Mouse (Mus musculus) testis, adult 2 months (tissue): ENCODE data around the gene Cbx6. TPM values are rescaled to one million over a fixed set of nuclear protein-coding genes. Genes with fewer than 3 reads are reported as not detected.

ENCODE experiments used
- H3K27ac ChIP-seq: fragments of 200-500 bp; 2 replicates; pipeline ENCODE4 v1.5.1; 2012; ENCODE audit warnings: low read depth, low read length; ENCODE audit not compliant: control insufficient read depth, insufficient read depth
- H3K27me3 ChIP-seq: fragments of 200-500 bp; 2 replicates; pipeline ENCODE4 v1.6.1; 2012; ENCODE audit warnings: mild to moderate bottlenecking, low read length, moderate library complexity; ENCODE audit not compliant: control insufficient read depth, insufficient read depth
- H3K36me3 ChIP-seq: fragments of 200-500 bp; 2 replicates; pipeline ENCODE4 v1.6.1; 2012; ENCODE audit warnings: mild to moderate bottlenecking, low read length; ENCODE audit not compliant: control insufficient read depth, insufficient read depth
- H3K4me1 ChIP-seq: fragments of 200-500 bp; 2 replicates; pipeline ENCODE4 v1.6.1; 2012; ENCODE audit warnings: low read length; ENCODE audit not compliant: control insufficient read depth, insufficient read depth
- H3K4me3 ChIP-seq: fragments of 200-500 bp; 2 replicates; pipeline ENCODE4 v1.5.1; 2012; ENCODE audit warnings: low read depth, mild to moderate bottlenecking, low read length, moderate library complexity, mixed read lengths; ENCODE audit not compliant: control insufficient read depth
- CTCF ChIP-seq: fragments of 200-500 bp; IDR thresholded peaks from 2 replicates; pipeline ENCODE4 v1.5.1; 2012; ENCODE audit warnings: low read depth, mild to moderate bottlenecking, inconsistent platforms, low read length, moderate library complexity; ENCODE audit not compliant: control insufficient read depth, insufficient read depth, insufficient replicate concordance
- POLR2A ChIP-seq: fragments of 200-500 bp; IDR thresholded peaks from 2 replicates; pipeline ENCODE4 v1.6.1; 2012; ENCODE audit warnings: low read depth, mild to moderate bottlenecking, inconsistent platforms, low read length, moderate library complexity; ENCODE audit not compliant: control insufficient read depth
- polyA plus RNA-seq: library from polyadenylated mRNA; depleted of rRNA; stranded (reverse); fragments of >200 nt; gene quantifications from 2 replicates; pipeline ENCODE4 v1.2.3, GENCODE M21; 2012

Cbx6 gene
- polyA plus RNA-seq, 1 experiment: 4.6 TPM

GRCm38 (mm10) chr15:79801646-79802045, 32.8 kb downstream of the Cbx6 start:
- Histone ChIP-seq H3K27me3 (no peaks in the 10 kb centered on the region; the same call in 1 of the 2 replicates), H3K4me3 (no peak overlapping the region), H3K4me1 (peaks cover 12% of the 10 kb centered on the region), H3K27ac (no peak overlapping the region), H3K36me3 (no peaks in the 10 kb centered on the region)
- no peak for TF ChIP-seq CTCF
- no peak for TF ChIP-seq POLR2A

- H3K4me1 ChIP-seq: peaks cover 12% of the 10 kb centered on the region
- no peak overlapping the region for H3K27ac ChIP-seq
- H3K27me3 ChIP-seq: no peaks in the 10 kb centered on the region; the same call in 1 of the 2 replicates
- TF ChIP-seq POLR2A (no peak), CTCF (no peak)
- H3K4me3 ChIP-seq: no peak overlapping the region
- no peaks in the 10 kb centered on the region for H3K36me3 ChIP-seq
Measured at GRCm38 (mm10) chr15:79800701-79801100, 33.8 kb downstream of the Cbx6 start.

- Histone ChIP-seq H3K36me3 (no peaks in the 10 kb centered on the region), H3K27me3 (no peaks in the 10 kb centered on the region), H3K4me1 (peaks cover 1% of the 10 kb centered on the region), H3K4me3 (no peak overlapping the region), H3K27ac (no peak overlapping the region)
- TF ChIP-seq POLR2A: no peak
- no peak for TF ChIP-seq CTCF
Measured at GRCm38 (mm10) chr15:79798591-79798990, 35.9 kb downstream of the Cbx6 start.

DNA sequence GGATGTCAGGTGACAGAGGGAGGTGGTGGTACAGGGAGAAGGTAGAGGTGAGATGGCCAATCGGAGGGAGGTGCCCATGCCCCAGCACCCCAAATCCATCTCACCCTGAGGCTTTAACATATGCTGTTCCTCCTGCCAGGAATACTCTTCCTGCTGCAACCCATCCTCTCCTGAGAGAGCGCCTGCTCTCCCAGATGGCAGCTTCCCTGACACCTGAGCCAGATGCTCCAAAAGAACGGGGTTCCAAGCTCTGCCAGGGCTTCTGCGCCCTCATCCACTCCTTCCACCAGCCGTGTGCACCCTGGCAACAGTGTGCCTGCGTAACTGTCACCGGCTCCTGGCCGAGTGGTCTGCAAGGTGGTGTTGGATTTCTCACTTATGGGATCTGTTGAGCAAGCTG, 36.8 kb downstream of the Cbx6 start:
- TF ChIP-seq POLR2A (no peak), CTCF (no peak)
- H3K4me1 ChIP-seq: peaks cover 2% of the 10 kb centered on the region
- H3K27ac ChIP-seq: no peak overlapping the region
- no peaks in the 10 kb centered on the region for H3K36me3 ChIP-seq
- H3K27me3 ChIP-seq: no peaks in the 10 kb centered on the region
- no peak overlapping the region for H3K4me3 ChIP-seq

DNA sequence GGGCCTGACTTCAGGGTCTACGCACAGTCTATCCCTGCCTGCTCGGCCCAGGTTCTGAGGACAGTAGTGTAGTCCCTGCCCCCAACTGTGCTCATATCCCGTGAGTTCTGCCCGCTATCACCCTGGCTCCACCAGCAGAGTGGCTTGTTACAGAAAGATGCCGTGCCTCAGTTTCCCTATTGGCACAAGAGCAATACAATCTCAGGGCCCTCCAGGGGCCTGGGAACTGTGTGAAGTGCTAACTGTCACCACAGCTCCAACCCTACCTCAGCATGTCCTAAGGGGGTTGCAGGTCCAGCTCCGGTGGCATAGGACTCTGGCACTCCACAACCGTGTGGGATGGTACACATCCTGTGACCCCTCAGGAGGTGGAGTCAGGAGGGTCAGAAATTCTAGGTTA, 37.4 kb downstream of the Cbx6 start:
- Histone ChIP-seq H3K36me3 (no peaks in the 10 kb centered on the region), H3K27ac (no peak overlapping the region), H3K4me3 (no peak overlapping the region), H3K4me1 (peaks cover 5% of the 10 kb centered on the region), H3K27me3 (no peaks in the 10 kb centered on the region)
- TF ChIP-seq CTCF: no peak
- TF ChIP-seq POLR2A: no peak

DNA sequence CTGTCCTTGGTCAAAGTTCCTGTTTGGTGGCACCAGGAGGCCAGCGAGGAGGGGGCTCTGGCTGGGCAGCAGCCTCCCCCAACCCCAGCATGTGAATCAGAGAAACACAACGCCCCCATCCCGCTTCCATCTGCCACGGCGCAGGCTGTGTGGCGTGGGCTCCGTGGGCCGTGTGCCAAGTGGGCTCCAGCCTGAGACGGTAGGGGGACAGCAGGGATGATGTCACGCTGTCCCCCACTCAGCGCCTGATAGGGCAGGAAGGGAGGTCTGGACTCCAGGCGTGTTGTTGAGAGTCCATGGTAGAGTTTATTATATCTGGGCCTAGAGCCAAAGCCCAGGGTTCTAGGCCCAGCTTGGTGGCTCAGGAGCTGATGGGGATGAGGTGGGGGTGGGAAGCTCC, 38.2 kb downstream of the Cbx6 start:
- Histone ChIP-seq H3K27me3 (no peaks in the 10 kb centered on the region), H3K4me3 (no peak overlapping the region), H3K36me3 (no peaks in the 10 kb centered on the region), H3K4me1 (peaks cover 5% of the 10 kb centered on the region), H3K27ac (no peak overlapping the region)
- no peak for TF ChIP-seq POLR2A
- TF ChIP-seq CTCF: no peak

GRCm38 (mm10) chr15:79794173-79794572, 40.3 kb downstream of the Cbx6 start:
- peaks cover 8% of the 10 kb centered on the region for H3K4me1 ChIP-seq
- H3K27ac ChIP-seq: no peak overlapping the region
- TF ChIP-seq CTCF (no peak), POLR2A (no peak)
- no peaks in the 10 kb centered on the region for H3K27me3 ChIP-seq
- no peak overlapping the region for H3K4me3 ChIP-seq
- H3K36me3 ChIP-seq: no peaks in the 10 kb centered on the region

DNA sequence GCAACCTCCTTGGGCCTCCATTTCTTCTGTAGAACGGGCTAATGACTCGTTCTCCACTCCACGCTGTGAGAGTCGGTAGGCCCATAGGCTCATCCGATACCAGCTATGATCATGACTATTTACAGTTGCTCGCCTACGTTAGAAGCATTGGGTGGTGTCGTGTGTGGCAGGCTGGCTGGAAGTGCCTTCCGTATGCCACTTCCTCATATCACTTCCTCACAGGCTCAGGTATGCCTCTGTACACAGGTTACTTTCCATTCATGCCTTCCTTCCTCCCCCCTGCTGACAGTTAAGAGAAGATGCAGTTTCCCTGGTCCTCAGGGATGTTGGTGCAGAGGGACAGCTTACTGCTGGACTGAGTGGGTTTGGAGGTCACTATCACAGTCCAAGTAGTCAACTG, 41.4 kb downstream of the Cbx6 start:
- TF ChIP-seq CTCF: no peak
- no peak for TF ChIP-seq POLR2A
- Histone ChIP-seq H3K4me1 (peaks cover 8% of the 10 kb centered on the region), H3K36me3 (no peaks in the 10 kb centered on the region), H3K27ac (no peak overlapping the region), H3K4me3 (no peak overlapping the region), H3K27me3 (no peaks in the 10 kb centered on the region)
